Mouse (Mus musculus): ENCODE measurements around the gene Cct8l1. TPM values are rescaled to one million over a fixed set of nuclear protein-coding genes. Genes with fewer than 3 reads are reported as not detected.

The Cct8l1 gene
- total and polyA plus RNA-seq, 3 experiments, result not detected

- no peaks in the 10 kb centered on the region for H3K4me1 ChIP-seq (ENCODE audit: control insufficient read depth in 1 of 2, insufficient read depth in 2 of 2)
- H3K4me2 ChIP-seq (ENCODE audit: insufficient read depth, low read depth, poor library complexity, severe bottlenecking), result no peak overlapping the region
- dilution Hi-C loops (cut with MboI; ENCODE audit: extremely low pct_ligation_motif_present, extremely low pct_unique_long_range_greater_than_20kb, low sequenced_read_pairs) (no loop called here), in situ Hi-C loops (cut with MboI; ENCODE audit: low pct_ligation_motif_present, low pct_unique_long_range_greater_than_20kb, low sequenced_read_pairs) (no loop called here)
- H3K27me3 ChIP-seq (replicated peaks), result no peaks in the 10 kb centered on the region
- H3K9ac ChIP-seq (ENCODE audit: insufficient read depth, low read depth), result no peak overlapping the region
- no peak overlapping the region for H3K4me3 ChIP-seq (replicated peaks in 1 of 3; ENCODE audit: low read depth in 2 of 3, low read length in 2 of 3, poor library complexity in 1 of 3)
- H3K27ac ChIP-seq (ENCODE audit: insufficient read depth, low read depth), result no peak overlapping the region
- H3K79me2 ChIP-seq (replicated peaks; ENCODE audit: control insufficient read depth, extremely low read depth, insufficient read depth, poor library complexity, severe bottlenecking), result no peaks in the 10 kb centered on the region
- DNase-seq (ENCODE audit: extremely low read depth), result no peak
- no peaks in the 10 kb centered on the region for H3K9me3 ChIP-seq (replicated peaks; ENCODE audit: low read length)
- H3K36me3 ChIP-seq (replicated peaks in 1 of 2; ENCODE audit: control insufficient read depth in 1 of 2, insufficient read depth in 1 of 2, low read length in 1 of 2), result no peaks in the 10 kb centered on the region
- TF ChIP-seq USF1 (IDR thresholded peaks at IDR 0.05; ENCODE audit: low read depth, low read length) (no peak), MXI1 (IDR thresholded peaks at IDR 0.05; ENCODE audit: low read depth, low read length) (no peak), USF2 (conservative IDR thresholded peaks at IDR 0.05; ENCODE audit: low read depth, low read length) (no peak), JUN (IDR thresholded peaks at IDR 0.05; ENCODE audit: insufficient read depth, low read depth, low read length) (no peak), SIN3A (IDR thresholded peaks at IDR 0.05; ENCODE audit: low read length) (no peak)
These were observed 4.0 kb downstream of the Cct8l1 start for GRCm38 (mm10) chr5:25519820-25520219.

DNA sequence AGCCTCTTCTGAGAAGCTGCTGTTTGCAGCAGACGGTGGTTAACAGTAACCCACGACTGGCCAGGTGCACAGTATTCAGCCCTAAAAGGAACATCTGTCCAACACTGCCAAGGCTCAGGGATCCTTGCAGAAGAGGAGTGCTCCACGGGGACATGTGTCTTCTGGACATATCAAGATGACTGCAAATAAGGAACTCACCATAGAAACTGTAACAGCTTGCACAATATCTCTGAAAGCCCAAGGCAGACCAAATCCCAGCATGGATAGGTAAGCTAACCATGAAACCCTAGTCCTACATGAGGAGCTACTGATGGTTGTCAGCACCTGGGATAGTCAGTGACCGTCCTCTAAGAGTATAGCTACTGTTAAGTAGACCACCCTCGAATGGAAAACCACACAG is 5.6 kb downstream of the Cct8l1 start:
- no peaks in the 10 kb centered on the region for H3K36me3 ChIP-seq (replicated peaks in 1 of 2; ENCODE audit: control insufficient read depth in 1 of 2, insufficient read depth in 1 of 2, low read length in 1 of 2)
- in situ Hi-C loops (cut with MboI; ENCODE audit: low pct_ligation_motif_present, low pct_unique_long_range_greater_than_20kb, low sequenced_read_pairs), result no loop called here
- no peak overlapping the region for H3K27ac ChIP-seq (ENCODE audit: insufficient read depth, low read depth)
- DNase-seq (ENCODE audit: extremely low read depth), result no peak
- no peaks in the 10 kb centered on the region for H3K79me2 ChIP-seq (replicated peaks; ENCODE audit: control insufficient read depth, extremely low read depth, insufficient read depth, poor library complexity, severe bottlenecking)
- no peaks in the 10 kb centered on the region for H3K9me3 ChIP-seq (replicated peaks; ENCODE audit: low read length)
- no peak overlapping the region for H3K4me2 ChIP-seq (ENCODE audit: insufficient read depth, low read depth, poor library complexity, severe bottlenecking)
- peaks cover 0 to under 1% of the 10 kb centered on the region in 2 experiments; a peak in 1 of 4 replicates for H3K4me1 ChIP-seq (ENCODE audit: control insufficient read depth in 1 of 2, insufficient read depth in 2 of 2)
- TF ChIP-seq HCFC1 (IDR thresholded peaks at IDR 0.05; ENCODE audit: low read depth, low read length) (no peak), MAZ (IDR thresholded peaks at IDR 0.05; ENCODE audit: low read depth, low read length) (no peak), CTCF (conservative IDR thresholded peaks at IDR 0.05 in 1 of 2, IDR thresholded peaks at IDR 0.05 in 1 of 2; ENCODE audit: low read depth in 2 of 2, low read length in 2 of 2) (no peak), TBP (conservative IDR thresholded peaks at IDR 0.05; ENCODE audit: low read depth, low read length) (no peak)
- dilution Hi-C loops (cut with MboI; ENCODE audit: extremely low pct_ligation_motif_present, extremely low pct_unique_long_range_greater_than_20kb, low sequenced_read_pairs), result no loop called here
- no peak overlapping the region for H3K9ac ChIP-seq (ENCODE audit: insufficient read depth, low read depth)
- no peak overlapping the region for H3K4me3 ChIP-seq (replicated peaks in 1 of 3; ENCODE audit: low read depth in 2 of 3, low read length in 2 of 3, poor library complexity in 1 of 3)
- no peaks in the 10 kb centered on the region for H3K27me3 ChIP-seq (replicated peaks)

- Histone ChIP-seq H3K4me1 (ENCODE audit: control insufficient read depth in 1 of 2, insufficient read depth in 2 of 2) (peaks cover 0 to 17% of the 10 kb centered on the region in 2 experiments; a peak in 2 of 4 replicates), H3K36me3 (replicated peaks in 1 of 2; ENCODE audit: control insufficient read depth in 1 of 2, insufficient read depth in 1 of 2, low read length in 1 of 2) (no peaks in the 10 kb centered on the region), H3K79me2 (replicated peaks; ENCODE audit: control insufficient read depth, extremely low read depth, insufficient read depth, poor library complexity, severe bottlenecking) (no peaks in the 10 kb centered on the region), H3K4me3 (replicated peaks in 1 of 3; ENCODE audit: low read depth in 2 of 3, low read length in 2 of 3, poor library complexity in 1 of 3) (no peak overlapping the region), H3K4me2 (ENCODE audit: insufficient read depth, low read depth, poor library complexity, severe bottlenecking) (no peak overlapping the region), H3K9me3 (replicated peaks; ENCODE audit: low read length) (no peaks in the 10 kb centered on the region), H3K9ac (ENCODE audit: insufficient read depth, low read depth) (no peak overlapping the region), H3K27me3 (replicated peaks) (no peaks in the 10 kb centered on the region), H3K27ac (ENCODE audit: insufficient read depth, low read depth) (no peak overlapping the region)
- dilution Hi-C loops (cut with MboI; ENCODE audit: extremely low pct_ligation_motif_present, extremely low pct_unique_long_range_greater_than_20kb, low sequenced_read_pairs), result no loop called here
- TF ChIP-seq SIN3A (IDR thresholded peaks at IDR 0.05; ENCODE audit: low read length) (no peak), MAZ (IDR thresholded peaks at IDR 0.05; ENCODE audit: low read depth, low read length) (no peak), PAX5 (IDR thresholded peaks at IDR 0.05; ENCODE audit: low read length) (no peak), CHD1 (IDR thresholded peaks at IDR 0.05; ENCODE audit: low read depth, low read length) (no peak), MEF2A (IDR thresholded peaks at IDR 0.05; ENCODE audit: borderline replicate concordance, low read depth, low read length) (no peak), MAX (IDR thresholded peaks at IDR 0.05; ENCODE audit: low read length) (no peak), CTCF (conservative IDR thresholded peaks at IDR 0.05 in 1 of 2, IDR thresholded peaks at IDR 0.05 in 1 of 2; ENCODE audit: low read depth in 2 of 2, low read length in 2 of 2) (no peak), MYC (IDR thresholded peaks at IDR 0.05; ENCODE audit: low read depth, low read length) (no peak), ZNF384 (IDR thresholded peaks at IDR 0.05; ENCODE audit: low read depth, low read length) (no peak), ZC3H11A (IDR thresholded peaks at IDR 0.05; ENCODE audit: low read depth, low read length) (no peak)
- in situ Hi-C loops (cut with MboI; ENCODE audit: low pct_ligation_motif_present, low pct_unique_long_range_greater_than_20kb, low sequenced_read_pairs), result no loop called here
- DNase-seq (ENCODE audit: extremely low read depth), result no peak
These were observed 10.2 kb downstream of the Cct8l1 start for GRCm38 (mm10) chr5:25526116-25526515.

Data from CH12.LX (cell line).